Mouse (Mus musculus) forebrain, embryonic 11.5 days (tissue): Measurements from ENCODE around the gene Tcf20. TPM values are rescaled to one million over a fixed set of nuclear protein-coding genes. Genes with fewer than 3 reads are reported as not detected.

Experiments
- ATAC-seq: fragments of 200-750 bp; cut with Nextera tagmentation; replicated peaks from 2 replicates; pipeline ENCODE4 v1.8.0; 2017; ENCODE audit warnings: moderate TSS enrichment; ENCODE audit not compliant: low FRiP score
- DNase-seq: peaks from one replicate; pipeline ENCODE4 v3.0.0-alpha.2; 2017; ENCODE audit warnings: low spot score
- H3K27ac ChIP-seq: fragments of 300-500 bp; sonication (generic); 2 replicates; pipeline ENCODE4 v1.5.1; 2014; ENCODE audit warnings: low read depth, low read length
- H3K27me3 ChIP-seq: fragments of 300-500 bp; sonication (generic); 2 replicates; pipeline ENCODE4 v1.6.1; 2014; ENCODE audit warnings: mild to moderate bottlenecking, low read length, mixed read lengths; ENCODE audit not compliant: control insufficient read depth, insufficient read depth
- H3K36me3 ChIP-seq: fragments of 300-500 bp; sonication (generic); 2 replicates; pipeline ENCODE4 v1.6.1; 2014; ENCODE audit warnings: mild to moderate bottlenecking, low read length, moderate library complexity, mixed read lengths; ENCODE audit not compliant: control insufficient read depth, insufficient read depth
- H3K4me1 ChIP-seq: fragments of 300-500 bp; sonication (generic); replicated peaks from 2 replicates; pipeline ENCODE4 v1.6.1; 2014; ENCODE audit warnings: low read length, mixed read lengths; ENCODE audit not compliant: control insufficient read depth, insufficient read depth
- H3K4me2 ChIP-seq: fragments of 300-500 bp; sonication (generic); 2 replicates; pipeline ENCODE4 v1.6.1; 2014; ENCODE audit warnings: low read depth, mild to moderate bottlenecking, low read length, moderate library complexity, mixed read lengths; ENCODE audit not compliant: severe bottlenecking
- H3K4me3 ChIP-seq: fragments of 300-500 bp; sonication (generic); 2 replicates; pipeline ENCODE4 v1.5.1; 2014; ENCODE audit warnings: low read depth, low read length
- H3K9ac ChIP-seq: fragments of 300-500 bp; sonication (generic); 2 replicates; pipeline ENCODE4 v1.6.1; 2014; ENCODE audit warnings: low read length
- H3K9me3 ChIP-seq: fragments of 300-500 bp; sonication (generic); 2 replicates; pipeline ENCODE4 v1.6.1; 2016; ENCODE audit warnings: low read length, mixed read lengths; ENCODE audit not compliant: control insufficient read depth
- whole genome bisulfite sequencing: fragments of 180-500 bp; shearing (Covaris S2); extraction: QIAGEN DNeasy Blood & Tissue Kit; methylation state at CpG from one replicate; pipeline ENCODE4 v1.1.7; 2014; 5-methylcytosine and 5-hydroxymethylcytosine counted together
- polyA plus RNA-seq: library from polyadenylated mRNA; unstranded; fragments of >200 nt; fragmentation: Nextera tagmentation; extraction: Ambion mirVana; gene quantifications from 2 replicates; pipeline ENCODE4 v1.2.1, GENCODE M21; 2014

Tcf20 gene
- polyA plus RNA-seq, 1 experiment from 2014 or later, result 12.6 TPM

DNA sequence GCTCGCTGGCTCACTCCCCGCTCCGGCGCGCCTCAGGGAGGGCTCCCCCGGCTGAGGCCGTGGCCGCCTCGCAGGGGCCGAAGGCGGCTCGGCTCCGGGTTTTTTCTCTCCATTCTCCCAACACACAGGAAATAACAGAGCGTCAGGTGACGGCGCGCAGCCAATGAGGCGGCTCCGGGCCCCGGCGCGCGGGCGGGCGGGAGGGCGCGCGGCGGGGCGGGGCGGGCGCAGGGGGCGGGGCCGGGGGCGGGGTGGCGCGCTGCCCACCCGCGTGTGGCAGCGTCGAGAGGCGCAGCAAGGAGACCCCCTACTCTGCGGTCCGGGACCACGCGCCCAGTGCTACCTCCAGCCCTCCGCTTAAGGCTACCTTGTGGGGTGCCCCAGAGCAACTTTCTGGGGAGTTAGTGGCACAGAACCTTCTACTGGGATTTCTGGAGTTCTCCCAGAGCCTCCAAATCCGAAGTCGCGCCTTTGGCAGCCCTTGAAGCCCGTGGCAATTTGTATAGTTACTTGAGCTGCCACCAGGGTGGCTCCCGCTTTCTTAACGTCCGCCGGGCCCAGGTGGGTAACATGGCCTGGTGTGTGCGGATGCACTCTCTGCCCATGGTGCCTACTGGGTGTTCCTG lies 87.9 kb downstream of the Tcf20 start:
- peak overlapping the region; percentile 92 for H3K4me2 ChIP-seq
- ATAC-seq, result peak; percentile 89
- H3K4me3 ChIP-seq, result peak overlapping the region; percentile 84
- peaks cover 36% of the 10 kb centered on the region for H3K4me1 ChIP-seq
- no peaks in the 10 kb centered on the region for H3K36me3 ChIP-seq
- WGBS, result under 1% methylated on average over 28 of the region's 56 CpGs
- DNase-seq, result peak; percentile 92
- no peaks in the 10 kb centered on the region for H3K9me3 ChIP-seq
- peaks cover 10% of the 10 kb centered on the region for H3K27me3 ChIP-seq
- peak overlapping the region; percentile 91 for H3K9ac ChIP-seq
- H3K27ac ChIP-seq, result peak overlapping the region; percentile 93

DNA sequence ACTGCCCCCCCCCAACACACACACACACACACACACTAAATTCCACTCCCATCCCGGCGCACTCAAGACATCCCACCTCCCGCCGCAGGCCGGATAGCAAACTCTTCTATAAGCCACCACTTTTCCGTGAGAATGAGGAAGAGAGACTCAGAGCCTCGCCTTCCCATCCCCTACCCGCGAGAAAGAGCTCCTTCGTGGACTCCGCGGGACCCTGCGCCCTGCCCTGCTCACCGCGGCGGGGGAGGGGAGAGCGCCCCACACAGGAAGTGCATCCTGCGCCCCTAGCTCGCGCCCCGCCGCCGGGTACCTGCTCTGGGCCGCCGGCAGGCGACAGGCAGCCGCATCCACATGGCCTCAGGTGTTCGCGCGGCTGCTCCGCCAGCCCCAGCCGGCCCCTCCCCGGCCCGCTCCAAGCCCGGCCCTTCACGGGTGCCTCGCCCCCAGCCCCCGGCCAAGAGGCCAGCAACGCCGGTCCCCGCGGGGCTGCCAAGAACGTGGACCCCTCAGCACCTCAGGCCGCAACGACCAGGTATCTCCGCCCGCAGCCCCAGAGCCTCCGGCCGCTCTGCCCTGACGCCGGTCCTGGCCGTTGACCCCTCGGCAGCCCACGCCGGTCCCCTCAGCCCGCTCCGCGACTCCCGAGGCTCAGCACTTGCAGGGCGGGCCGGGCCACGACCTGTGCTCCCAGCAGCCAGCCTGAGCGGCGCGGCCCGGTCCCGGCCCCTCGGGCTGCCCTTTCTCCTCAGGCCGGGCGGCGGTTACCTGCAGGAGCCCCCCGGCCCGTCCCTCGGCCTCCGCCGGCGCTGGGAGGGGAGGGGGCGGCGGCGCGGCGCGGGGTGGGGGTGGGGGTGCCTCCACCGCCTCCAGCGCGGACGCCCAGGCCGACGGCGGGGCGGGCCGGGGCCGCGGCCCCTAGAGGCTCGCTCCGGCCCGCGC lies 88.7 kb downstream of the Tcf20 start:
- H3K27ac ChIP-seq, result peak overlapping the region; percentile 93
- peaks cover 33% of the 10 kb centered on the region for H3K4me1 ChIP-seq
- ATAC-seq (peak; percentile 72), DNase-seq (peak; percentile 79)
- H3K4me2 ChIP-seq, result peak overlapping the region; percentile 92
- H3K9me3 ChIP-seq, result no peaks in the 10 kb centered on the region
- peak overlapping the region; percentile 91 for H3K9ac ChIP-seq
- H3K4me3 ChIP-seq, result peak overlapping the region; percentile 84
- peaks cover 10% of the 10 kb centered on the region for H3K27me3 ChIP-seq
- 0% methylated on average over 62 of the region's 98 CpGs for WGBS
- H3K36me3 ChIP-seq, result no peaks in the 10 kb centered on the region

DNA sequence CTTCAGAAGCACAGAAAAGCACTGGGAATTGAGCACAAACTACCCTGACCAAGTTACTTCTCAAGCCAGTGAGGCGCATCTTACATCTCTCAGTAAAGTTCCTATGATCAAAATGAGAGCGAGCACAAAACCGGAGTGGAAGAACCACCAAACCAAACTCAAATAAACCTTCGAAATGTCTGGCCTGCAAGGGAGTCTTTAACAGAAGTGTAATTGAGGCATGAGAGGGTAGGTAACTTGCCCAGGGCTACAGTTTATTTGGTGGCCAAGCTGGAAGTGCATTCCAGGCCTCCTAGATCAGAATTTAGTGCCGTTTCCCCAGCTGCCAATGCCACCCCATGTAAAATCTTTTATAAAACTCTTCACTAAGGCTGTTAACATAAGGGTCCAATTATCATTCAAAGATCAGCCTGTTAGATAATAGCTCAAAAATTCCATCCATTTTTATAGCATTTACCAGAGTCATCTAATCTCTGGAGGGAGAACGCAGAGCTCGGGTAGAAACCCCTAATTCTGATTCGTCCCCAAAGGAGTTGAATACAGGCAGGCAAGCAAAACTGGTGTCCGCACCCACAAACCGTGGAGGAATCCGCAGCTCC lies 89.4 kb downstream of the Tcf20 start:
- ATAC-seq, result no peak
- no peaks in the 10 kb centered on the region for H3K9me3 ChIP-seq
- 19% methylated on average over 11 of the region's 11 CpGs for WGBS
- H3K4me3 ChIP-seq, result peak overlapping the region; percentile 84
- H3K4me2 ChIP-seq, result peak overlapping the region; percentile 92
- no peak for DNase-seq
- peaks cover 10% of the 10 kb centered on the region for H3K27me3 ChIP-seq
- no peaks in the 10 kb centered on the region for H3K36me3 ChIP-seq
- peak overlapping the region; percentile 91 for H3K9ac ChIP-seq
- peaks cover 33% of the 10 kb centered on the region for H3K4me1 ChIP-seq
- no peak overlapping the region for H3K27ac ChIP-seq

GRCm38 (mm10) chr15:82896336-82896735 lies 91.3 kb downstream of the Tcf20 start:
- no peak for ATAC-seq
- WGBS, result 83% methylated on average over 1 of the region's 1 CpGs
- no peak overlapping the region for H3K9ac ChIP-seq

DNA sequence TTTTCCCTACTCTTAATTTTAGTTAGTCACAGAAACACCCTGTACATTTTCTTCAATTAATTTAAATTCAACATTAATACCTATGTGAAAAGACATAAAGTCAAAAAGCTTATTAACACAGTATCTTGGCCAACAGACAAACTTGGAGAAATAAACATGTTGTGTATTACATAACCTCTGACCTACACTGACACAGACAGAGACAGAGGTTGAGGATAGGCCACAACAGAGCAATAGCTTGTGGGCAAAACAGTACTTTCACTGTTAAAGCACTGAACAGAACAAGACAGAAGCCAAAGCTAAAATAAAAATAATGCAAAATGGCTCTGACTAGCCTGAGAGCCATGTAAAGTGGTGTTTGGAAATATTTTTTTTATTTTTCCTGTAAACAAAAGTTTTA lies 97.2 kb downstream of the Tcf20 start:
- no peak for ATAC-seq
- Histone ChIP-seq H3K9ac (no peak overlapping the region), H3K4me2 (no peak overlapping the region), H3K27me3 (no peaks in the 10 kb centered on the region), H3K9me3 (no peaks in the 10 kb centered on the region), H3K4me1 (no peaks in the 10 kb centered on the region), H3K4me3 (no peak overlapping the region), H3K36me3 (no peaks in the 10 kb centered on the region), H3K27ac (no peak overlapping the region)
- no peak for DNase-seq

More at GRCm38 (mm10) chr15:82896336-82896735, 91.3 kb downstream of the Tcf20 start:
- Histone ChIP-seq H3K36me3 (no peaks in the 10 kb centered on the region), H3K4me1 (peaks cover 19% of the 10 kb centered on the region), H3K9me3 (no peaks in the 10 kb centered on the region), H3K4me3 (no peak overlapping the region), H3K27me3 (peaks cover 5% of the 10 kb centered on the region), H3K4me2 (no peak overlapping the region), H3K27ac (no peak overlapping the region)
- DNase-seq, result no peak

GRCm38 (mm10) chr15:82889426-82889825 lies 98.2 kb downstream of the Tcf20 start:
- Histone ChIP-seq H3K9ac (no peak overlapping the region), H3K4me1 (no peaks in the 10 kb centered on the region), H3K4me3 (no peak overlapping the region), H3K27ac (no peak overlapping the region), H3K27me3 (no peaks in the 10 kb centered on the region), H3K9me3 (no peaks in the 10 kb centered on the region), H3K36me3 (no peaks in the 10 kb centered on the region), H3K4me2 (no peak overlapping the region)
- 82% methylated on average over 1 of the region's 1 CpGs for WGBS
- DNase-seq, result no peak
- ATAC-seq, result no peak

GRCm38 (mm10) chr15:82888466-82888865 lies 99.2 kb downstream of the Tcf20 start:
- Histone ChIP-seq H3K4me3 (no peak overlapping the region), H3K9me3 (no peaks in the 10 kb centered on the region), H3K9ac (no peak overlapping the region), H3K27ac (no peak overlapping the region), H3K36me3 (no peaks in the 10 kb centered on the region), H3K4me2 (no peak overlapping the region), H3K27me3 (no peaks in the 10 kb centered on the region), H3K4me1 (no peaks in the 10 kb centered on the region)
- 93% methylated on average over 2 of the region's 2 CpGs for WGBS
- no peak for DNase-seq
- ATAC-seq, result no peak

DNA sequence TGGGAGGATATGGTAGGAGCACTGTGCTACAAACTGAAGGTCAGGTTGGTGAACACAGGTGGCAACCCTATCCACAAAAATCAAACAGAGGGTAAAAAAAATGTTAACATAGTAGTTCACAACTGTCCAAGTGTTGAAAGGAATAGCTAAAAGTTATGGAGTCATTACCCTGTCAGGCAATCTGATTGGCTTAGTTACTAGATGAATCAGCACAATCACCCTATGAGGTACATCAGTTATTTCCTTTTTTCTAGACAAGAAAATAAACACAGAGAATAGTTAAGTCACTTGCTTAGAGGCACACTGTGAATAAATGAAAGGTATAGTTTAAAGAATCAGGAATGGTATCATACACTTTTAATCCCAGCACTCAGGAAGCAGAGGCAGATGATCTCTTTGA lies 110.4 kb downstream of the Tcf20 start:
- Histone ChIP-seq H3K27ac (no peak overlapping the region), H3K4me3 (no peak overlapping the region), H3K4me1 (no peaks in the 10 kb centered on the region), H3K27me3 (no peaks in the 10 kb centered on the region), H3K9ac (no peak overlapping the region), H3K4me2 (no peak overlapping the region), H3K9me3 (no peaks in the 10 kb centered on the region), H3K36me3 (no peaks in the 10 kb centered on the region)
- DNase-seq (no peak), ATAC-seq (no peak)
